Mouse (Mus musculus) inflammation-experienced regulatory T-cells, adult 16 weeks (primary cell): ENCODE results near the gene Slc25a26. TPM values are rescaled to one million over a fixed set of nuclear protein-coding genes. Genes with fewer than 3 reads are reported as not detected.

Source experiments
- polyA plus RNA-seq: library from polyadenylated mRNA; unstranded; fragments of 100-300 nt; shearing (Covaris generic); gene quantifications from one replicate; pipeline ENCODE4 v1.2.1, GENCODE M21; 2017

Slc25a26 gene
- polyA plus RNA-seq, result 7.5 TPM

GRCm38 (mm10) chr6:94499897-94500623 lies at the start of gene Slc25a26:
Gene Slc25a26 (plus strand): TSS chr6:94500331.

Other genes with a start within 250 kb of the Slc25a26 start
- gene Magi1, start 216.4 kb upstream of the Slc25a26 start, polyA plus RNA-seq, result 1.3 TPM
- gene Lrig1, start 199.8 kb downstream of the Slc25a26 start, polyA plus RNA-seq, result 24.1 TPM